Mouse (Mus musculus): ENCODE data around the gene Neurod4. TPM values are rescaled to one million over a fixed set of nuclear protein-coding genes. Genes with fewer than 3 reads are reported as not detected.
A peak's percentile ranks its signal among the peaks of the same experiment; 100 is the strongest.

Gene Neurod4
- polyA plus RNA-seq, 1 experiment from 2014 or later, result 14.0 TPM

- WGBS, result 43% methylated on average over 3 of the region's 3 CpGs
Observed at GRCm38 (mm10) chr10:130288007-130288406, 8.0 kb upstream of the Neurod4 start.

DNA sequence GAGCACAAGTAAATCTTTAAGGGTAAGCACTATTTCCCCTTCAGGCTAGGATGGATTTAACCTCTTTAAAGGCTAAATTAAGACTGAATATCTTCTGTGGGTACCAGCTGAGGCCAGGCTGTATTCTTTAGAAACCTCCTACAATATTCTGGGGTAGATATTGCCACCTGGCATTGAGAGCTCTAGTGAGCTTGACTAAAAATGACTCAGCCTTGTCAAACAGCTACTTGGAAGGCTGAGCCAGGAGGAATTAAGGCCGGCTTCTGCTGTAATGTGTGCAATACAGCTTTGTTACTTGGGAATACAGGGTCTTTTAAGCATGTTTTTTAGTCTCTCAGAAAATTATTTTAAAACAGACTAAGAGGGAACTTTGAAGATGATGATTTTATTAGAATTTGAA lies 7.2 kb upstream of the Neurod4 start:
- Histone ChIP-seq H3K27me3 (ENCODE audit: insufficient read depth, poor library complexity, severe bottlenecking) (no peaks in the 10 kb centered on the region), H3K4me3 (no peak overlapping the region), H3K27ac (no peak overlapping the region), H3K4me1 (replicated peaks) (peaks cover 2% of the 10 kb centered on the region), H3K9me3 (no peaks in the 10 kb centered on the region), H3K36me3 (no peaks in the 10 kb centered on the region)
- DNase-seq (ENCODE audit: low spot score), result no peak
- WGBS, result 63% methylated on average over 1 of the region's 1 CpGs

More at GRCm38 (mm10) chr10:130288007-130288406, 8.0 kb upstream of the Neurod4 start:
- no peaks in the 10 kb centered on the region for H3K4me1 ChIP-seq (replicated peaks)
- no peaks in the 10 kb centered on the region for H3K36me3 ChIP-seq
- DNase-seq (ENCODE audit: low spot score), result no peak
- no peaks in the 10 kb centered on the region for H3K9me3 ChIP-seq
- no peaks in the 10 kb centered on the region for H3K27me3 ChIP-seq (ENCODE audit: insufficient read depth, poor library complexity, severe bottlenecking)
- H3K4me3 ChIP-seq, result no peak overlapping the region
- peak overlapping the region; percentile 35; the same call in 1 of the 2 replicates for H3K27ac ChIP-seq

GRCm38 (mm10) chr10:130281982-130282449 lies 2.0 kb upstream of the Neurod4 start:
- Histone ChIP-seq H3K4me1 (replicated peaks) (peaks cover 20% of the 10 kb centered on the region), H3K27me3 (ENCODE audit: insufficient read depth, poor library complexity, severe bottlenecking) (no peaks in the 10 kb centered on the region), H3K36me3 (no peaks in the 10 kb centered on the region), H3K4me3 (no peak overlapping the region), H3K9me3 (no peaks in the 10 kb centered on the region), H3K27ac (0 out of 2 replicates have a peak overlapping the region, but pooled peaks have one; percentile 18)
- peak; percentile 33 for DNase-seq (ENCODE audit: low spot score)
- WGBS, result 20% methylated on average over 1 of the region's 1 CpGs

- H3K4me3 ChIP-seq, result peak overlapping the region; percentile 11; the same call in 1 of the 2 replicates
- H3K27ac ChIP-seq, result no peak overlapping the region
- H3K27me3 ChIP-seq (ENCODE audit: insufficient read depth, poor library complexity, severe bottlenecking), result no peaks in the 10 kb centered on the region
- no peaks in the 10 kb centered on the region for H3K9me3 ChIP-seq
- no peaks in the 10 kb centered on the region for H3K36me3 ChIP-seq
- DNase-seq (ENCODE audit: low spot score), result no peak
- H3K4me1 ChIP-seq (replicated peaks), result peaks cover 11% of the 10 kb centered on the region
- 83% methylated on average over 2 of the region's 2 CpGs for WGBS
Observed at GRCm38 (mm10) chr10:130276496-130276895, 3.5 kb downstream of the Neurod4 start.

DNA sequence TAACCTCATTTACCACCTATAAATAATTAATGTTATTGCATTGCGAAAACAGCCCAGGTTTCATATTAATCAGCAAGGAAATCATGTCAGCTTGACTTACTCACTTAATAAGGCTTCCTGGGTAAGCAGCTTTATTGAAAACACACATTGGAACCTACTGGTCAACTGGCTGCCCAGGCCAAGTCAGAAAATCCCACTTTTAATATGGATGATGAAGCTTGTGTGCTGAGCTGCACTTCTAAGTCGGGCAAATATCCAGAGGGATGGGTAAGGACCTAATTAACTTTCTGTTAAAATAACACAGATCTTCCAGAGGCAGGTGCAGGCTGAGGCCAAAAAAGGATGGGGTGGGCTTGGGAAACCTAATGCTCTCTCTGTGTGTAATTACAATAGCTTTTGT lies 4.3 kb downstream of the Neurod4 start:
- WGBS, result 75% methylated on average over 2 of the region's 2 CpGs
- peak overlapping the region; percentile 11; the same call in 1 of the 2 replicates for H3K4me3 ChIP-seq
- H3K4me1 ChIP-seq (replicated peaks), result peaks cover 9% of the 10 kb centered on the region
- DNase-seq (ENCODE audit: low spot score), result no peak
- 0 out of 2 replicates have a peak, but pooled peaks cover 3% of the 10 kb centered on the region for H3K36me3 ChIP-seq
- no peaks in the 10 kb centered on the region for H3K9me3 ChIP-seq
- H3K27ac ChIP-seq, result no peak overlapping the region
- no peaks in the 10 kb centered on the region for H3K27me3 ChIP-seq (ENCODE audit: insufficient read depth, poor library complexity, severe bottlenecking)

DNA sequence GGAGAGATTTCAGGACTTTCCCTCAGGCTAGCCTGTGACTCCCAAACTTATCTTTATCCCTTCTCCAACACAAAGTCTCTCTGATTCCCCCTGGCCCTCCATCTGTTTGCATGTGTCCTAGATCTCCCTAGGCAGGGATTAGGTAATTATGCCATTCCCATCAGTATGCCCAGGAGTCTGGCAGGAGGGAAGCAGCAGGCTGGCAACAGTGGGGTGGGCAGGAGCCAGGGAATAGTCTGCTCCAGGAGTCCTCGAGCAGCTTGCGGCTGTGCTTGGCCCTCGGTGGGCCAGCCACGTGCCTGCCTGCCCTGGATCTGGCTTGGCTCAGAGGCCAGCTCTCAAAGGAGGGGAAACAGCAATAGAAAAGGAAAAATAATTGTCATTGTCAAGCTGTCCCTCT lies 16.8 kb downstream of the Neurod4 start:
- Histone ChIP-seq H3K4me3 (no peak overlapping the region), H3K9me3 (no peaks in the 10 kb centered on the region), H3K27ac (0 out of 2 replicates have a peak overlapping the region, but pooled peaks have one; percentile 40), H3K4me1 (replicated peaks) (no peaks in the 10 kb centered on the region), H3K36me3 (no peaks in the 10 kb centered on the region), H3K27me3 (ENCODE audit: insufficient read depth, poor library complexity, severe bottlenecking) (no peaks in the 10 kb centered on the region)
- 64% methylated on average over 4 of the region's 4 CpGs for WGBS
- DNase-seq (ENCODE audit: low spot score), result no peak

DNA sequence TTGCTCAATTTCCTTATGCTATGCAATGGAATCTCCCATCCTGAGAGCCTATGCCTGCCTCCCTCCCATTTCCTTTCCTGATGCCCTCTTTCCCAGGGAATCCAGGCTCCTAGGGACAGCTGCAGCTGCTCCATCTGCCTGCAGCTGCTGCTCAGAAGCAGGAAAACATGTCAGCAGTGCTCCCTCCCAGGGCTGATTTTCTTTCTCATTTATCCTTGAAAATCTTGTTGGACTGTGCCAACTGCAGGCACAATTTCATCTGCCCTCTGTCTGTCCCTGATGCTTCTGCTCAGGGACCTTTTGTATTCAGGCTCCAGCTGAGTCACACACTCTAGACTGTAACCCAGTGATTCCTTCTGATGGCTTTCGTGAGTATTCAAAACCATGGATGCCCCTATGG lies 20.6 kb downstream of the Neurod4 start:
- no peaks in the 10 kb centered on the region for H3K9me3 ChIP-seq
- H3K27ac ChIP-seq, result no peak overlapping the region
- DNase-seq (ENCODE audit: low spot score), result no peak
- 69% methylated on average over 1 of the region's 1 CpGs for WGBS
- no peak overlapping the region for H3K4me3 ChIP-seq
- peaks cover 8% of the 10 kb centered on the region for H3K4me1 ChIP-seq (replicated peaks)
- no peaks in the 10 kb centered on the region for H3K27me3 ChIP-seq (ENCODE audit: insufficient read depth, poor library complexity, severe bottlenecking)
- no peaks in the 10 kb centered on the region for H3K36me3 ChIP-seq

- Histone ChIP-seq H3K27ac (no peak overlapping the region), H3K4me3 (no peak overlapping the region), H3K9me3 (no peaks in the 10 kb centered on the region), H3K27me3 (ENCODE audit: insufficient read depth, poor library complexity, severe bottlenecking) (no peaks in the 10 kb centered on the region), H3K36me3 (no peaks in the 10 kb centered on the region), H3K4me1 (replicated peaks) (peaks cover 8% of the 10 kb centered on the region)
- peak; percentile 43 for DNase-seq (ENCODE audit: low spot score)
- 2% methylated on average over 2 of the region's 2 CpGs for WGBS
Observed at GRCm38 (mm10) chr10:130244271-130244670, 35.8 kb downstream of the Neurod4 start.

GRCm38 (mm10) chr10:130238318-130239209 lies 41.5 kb downstream of the Neurod4 start:
- Histone ChIP-seq H3K4me1 (replicated peaks) (peaks cover 8% of the 10 kb centered on the region), H3K27ac (no peak overlapping the region), H3K9me3 (no peaks in the 10 kb centered on the region), H3K36me3 (no peaks in the 10 kb centered on the region), H3K4me3 (no peak overlapping the region), H3K27me3 (ENCODE audit: insufficient read depth, poor library complexity, severe bottlenecking) (no peaks in the 10 kb centered on the region)
- DNase-seq (ENCODE audit: low spot score), result no peak
- 73% methylated on average over 2 of the region's 2 CpGs for WGBS

GRCm38 (mm10) chr10:130234576-130234975 lies 45.5 kb downstream of the Neurod4 start:
- peak; percentile 29 for DNase-seq (ENCODE audit: low spot score)

DNA sequence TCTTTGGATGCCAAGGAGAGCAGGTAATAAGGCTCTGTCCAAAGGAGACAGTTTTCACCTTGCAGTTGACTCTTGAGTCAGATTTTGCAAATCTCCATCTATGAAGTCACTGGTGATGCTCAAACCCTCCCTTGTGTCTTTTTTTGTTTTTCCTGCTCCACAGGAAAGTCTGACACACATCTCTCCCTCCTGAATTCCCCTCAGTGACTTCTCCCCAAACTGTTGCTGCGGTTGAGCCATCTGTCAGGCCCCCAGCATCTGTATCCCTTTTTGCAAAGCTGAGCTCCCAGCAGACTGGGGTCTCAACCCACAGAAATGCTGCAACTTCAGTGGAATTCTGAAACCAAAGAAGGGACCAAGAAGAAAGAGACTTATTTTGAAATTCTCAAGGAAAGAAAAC lies 47.9 kb downstream of the Neurod4 start:
- Histone ChIP-seq H3K27me3 (ENCODE audit: insufficient read depth, poor library complexity, severe bottlenecking) (no peaks in the 10 kb centered on the region), H3K27ac (no peak overlapping the region), H3K4me3 (no peak overlapping the region), H3K36me3 (no peaks in the 10 kb centered on the region), H3K4me1 (replicated peaks) (peaks cover 8% of the 10 kb centered on the region), H3K9me3 (no peaks in the 10 kb centered on the region)
- no peak for DNase-seq (ENCODE audit: low spot score)
- WGBS, result 72% methylated on average over 1 of the region's 1 CpGs

More at GRCm38 (mm10) chr10:130234576-130234975, 45.5 kb downstream of the Neurod4 start:
- H3K27me3 ChIP-seq (ENCODE audit: insufficient read depth, poor library complexity, severe bottlenecking), result no peaks in the 10 kb centered on the region
- H3K4me3 ChIP-seq, result no peak overlapping the region
- no peaks in the 10 kb centered on the region for H3K36me3 ChIP-seq
- H3K27ac ChIP-seq, result peak overlapping the region; percentile 56; the same call in 1 of the 2 replicates
- H3K9me3 ChIP-seq, result no peaks in the 10 kb centered on the region
- WGBS, result 41% methylated on average over 1 of the region's 1 CpGs
- peaks cover 8% of the 10 kb centered on the region for H3K4me1 ChIP-seq (replicated peaks)

DNA sequence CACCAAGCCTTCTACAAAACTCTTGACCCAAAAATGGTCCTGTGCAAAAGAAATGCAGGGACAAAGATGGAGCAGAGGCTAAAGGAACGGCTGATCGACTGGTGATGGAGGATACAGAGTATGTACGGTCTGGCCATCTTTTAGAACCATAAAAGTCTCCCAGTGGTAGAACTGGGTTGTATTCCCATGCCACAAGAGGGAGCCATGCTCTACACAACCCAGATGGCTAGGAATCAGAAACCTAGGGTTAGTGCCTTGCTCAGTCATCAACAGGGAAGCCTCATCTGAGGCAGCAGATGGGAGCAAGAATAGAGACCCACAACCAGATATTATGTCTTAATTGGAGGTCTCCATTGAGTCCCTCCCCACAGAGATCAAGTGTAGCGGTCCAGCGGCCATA lies 50.5 kb downstream of the Neurod4 start:
- no peaks in the 10 kb centered on the region for H3K36me3 ChIP-seq
- no peaks in the 10 kb centered on the region for H3K9me3 ChIP-seq
- H3K4me1 ChIP-seq (replicated peaks), result peaks cover 3% of the 10 kb centered on the region
- H3K27ac ChIP-seq, result no peak overlapping the region
- peak; percentile 5 for DNase-seq (ENCODE audit: low spot score)
- H3K27me3 ChIP-seq (ENCODE audit: insufficient read depth, poor library complexity, severe bottlenecking), result no peaks in the 10 kb centered on the region
- H3K4me3 ChIP-seq, result no peak overlapping the region
- WGBS, result 91% methylated on average over 5 of the region's 5 CpGs

DNA sequence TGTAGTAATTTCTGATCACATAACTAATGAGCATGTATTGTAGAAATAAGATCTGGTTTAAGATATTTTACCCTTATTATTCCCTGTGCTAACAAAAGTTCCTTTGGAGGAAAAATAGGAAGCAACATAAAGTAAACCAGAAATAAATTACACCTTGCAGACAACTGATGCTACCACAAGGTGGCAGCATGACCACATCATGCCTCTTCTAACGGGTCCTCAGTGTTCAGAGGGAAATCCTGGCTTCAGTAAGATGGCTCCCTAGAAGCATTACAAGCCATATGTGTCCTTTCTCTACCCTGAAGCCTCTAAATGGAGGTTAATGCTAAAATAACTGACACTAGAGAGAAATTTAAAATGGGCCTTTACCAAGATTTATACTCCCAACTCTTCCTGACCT lies 51.8 kb downstream of the Neurod4 start:
- DNase-seq (ENCODE audit: low spot score), result peak; percentile 58
- WGBS, result 2% methylated on average over 1 of the region's 1 CpGs
- H3K27ac ChIP-seq, result no peak overlapping the region

More for the DNA sequence above, 51.8 kb downstream of the Neurod4 start:
- Histone ChIP-seq H3K36me3 (no peaks in the 10 kb centered on the region), H3K4me3 (no peak overlapping the region), H3K9me3 (no peaks in the 10 kb centered on the region), H3K4me1 (replicated peaks) (no peaks in the 10 kb centered on the region; the same call in 1 of the 2 replicates), H3K27me3 (ENCODE audit: insufficient read depth, poor library complexity, severe bottlenecking) (no peaks in the 10 kb centered on the region)
